Mouse (Mus musculus): ENCODE data around the gene Eif2d. TPM values are rescaled to one million over a fixed set of nuclear protein-coding genes. Genes with fewer than 3 reads are reported as not detected.

Gene Eif2d
- polyA plus RNA-seq (2014; fragmentation: Nextera tagmentation; extraction: Ambion mirVana) = 67.5 and 71.9 TPM in 2 replicates

DNA sequence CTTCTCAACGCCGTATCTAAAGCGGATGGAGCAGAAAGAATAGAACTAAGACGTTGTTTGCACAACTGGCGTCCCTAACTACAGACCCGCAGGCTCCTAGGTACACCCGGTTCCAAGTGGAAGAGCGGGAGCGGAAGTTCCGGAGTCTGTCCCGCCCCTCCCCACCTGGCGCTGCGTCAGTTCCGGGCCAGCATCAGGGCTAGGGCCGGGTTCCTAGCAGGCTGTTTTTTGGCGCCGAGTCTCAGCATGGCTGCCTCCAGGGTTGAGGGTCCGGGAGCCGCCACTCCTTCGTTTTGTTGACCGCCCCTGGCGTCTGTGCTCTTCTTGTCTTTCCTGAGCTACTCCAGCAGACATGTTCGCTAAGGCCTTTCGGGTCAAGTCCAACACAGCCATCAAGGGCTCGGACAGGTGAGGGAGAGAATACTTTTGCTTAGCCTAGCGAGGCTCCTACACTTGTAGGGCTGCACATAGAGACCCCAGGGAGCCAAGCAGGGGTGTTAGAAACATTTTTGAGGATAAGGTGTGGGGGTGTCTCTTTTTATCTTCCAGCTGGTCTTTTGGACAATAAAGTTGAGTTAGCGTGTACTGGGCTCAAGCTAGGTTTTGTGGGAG is at the start of gene Eif2d:
Gene Eif2d, plus strand, starts transcription at position 164 of the 612 bp plus-strand sequence.
- Histone ChIP-seq H3K9ac (replicated peaks; ENCODE audit: low read depth, low read length) (peak within 1 kb of the TSS; percentile 64), H3K27me3 (ENCODE audit: control insufficient read depth, insufficient read depth, low read length) (no peaks in the 10 kb centered on the region), H3K4me3 (ENCODE audit: low read depth, low read length) (peak within 1 kb of the TSS; percentile 84), H3K9me3 (ENCODE audit: control insufficient read depth, low read depth, low read length) (no peaks in the 10 kb centered on the region), H3K27ac (ENCODE audit: low read length) (peak within 1 kb of the TSS; percentile 55; the same call in 1 of the 2 replicates), H3K4me1 (ENCODE audit: control insufficient read depth, insufficient read depth, low read length) (peaks cover 6% of the 10 kb centered on the region), H3K36me3 (ENCODE audit: control insufficient read depth, insufficient read depth, low read length) (peaks cover 2% of the 10 kb centered on the region; the same call in 1 of the 2 replicates), H3K4me2 (replicated peaks; ENCODE audit: low read depth, low read length) (peak within 1 kb of the TSS; percentile 90)
- ATAC-seq (ENCODE audit: insufficient number of reproducible peaks, insufficient read depth, low FRiP score, low read depth) = peak; percentile 100
- under 1% methylated on average over 27 of the region's 27 CpGs for WGBS

DNA sequence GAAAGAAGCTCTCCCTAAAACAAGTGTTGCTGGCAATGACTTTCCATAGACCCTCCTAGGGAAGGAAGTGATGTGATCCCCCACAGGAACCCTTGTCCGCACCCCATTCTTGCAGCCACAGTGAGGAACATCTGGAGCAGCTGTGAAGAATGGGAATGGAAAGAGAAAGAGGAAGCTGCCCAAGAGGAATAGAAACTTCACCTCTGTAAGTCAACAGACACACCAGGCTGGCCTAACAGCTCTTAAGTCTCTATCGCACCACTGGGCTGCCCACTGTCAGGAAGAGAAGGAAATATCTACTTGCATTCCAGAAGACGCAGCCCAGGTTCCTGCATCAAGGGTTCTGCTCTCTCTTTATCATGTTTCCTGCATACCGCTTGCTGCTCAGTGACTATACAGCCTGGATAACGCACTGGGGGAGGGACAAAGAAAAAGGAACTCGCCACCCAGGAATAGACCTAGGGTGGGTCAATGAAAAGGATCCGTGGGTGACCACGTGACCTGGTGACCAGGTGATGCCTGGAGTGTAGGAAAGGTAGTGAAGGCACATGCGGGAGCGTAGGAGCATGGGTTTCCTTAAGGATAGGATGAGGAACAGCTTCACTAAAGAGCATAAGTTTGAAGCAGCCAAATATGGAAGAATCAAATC is 49.1 kb upstream of the Eif2d start:
- Histone ChIP-seq H3K36me3 (ENCODE audit: control insufficient read depth, insufficient read depth, low read length) (no peaks in the 10 kb centered on the region), H3K4me1 (ENCODE audit: control insufficient read depth, insufficient read depth, low read length) (peaks cover 11% of the 10 kb centered on the region; the same call in 1 of the 2 replicates), H3K9ac (replicated peaks; ENCODE audit: low read depth, low read length) (no peak overlapping the region), H3K4me2 (replicated peaks; ENCODE audit: low read depth, low read length) (no peak overlapping the region), H3K27ac (ENCODE audit: low read length) (no peak overlapping the region), H3K4me3 (ENCODE audit: low read depth, low read length) (no peak overlapping the region), H3K27me3 (ENCODE audit: control insufficient read depth, insufficient read depth, low read length) (no peaks in the 10 kb centered on the region), H3K9me3 (ENCODE audit: control insufficient read depth, low read depth, low read length) (no peaks in the 10 kb centered on the region)
- WGBS = 78% methylated on average over 10 of the region's 10 CpGs
- no peak for ATAC-seq (ENCODE audit: insufficient number of reproducible peaks, insufficient read depth, low FRiP score, low read depth)

DNA sequence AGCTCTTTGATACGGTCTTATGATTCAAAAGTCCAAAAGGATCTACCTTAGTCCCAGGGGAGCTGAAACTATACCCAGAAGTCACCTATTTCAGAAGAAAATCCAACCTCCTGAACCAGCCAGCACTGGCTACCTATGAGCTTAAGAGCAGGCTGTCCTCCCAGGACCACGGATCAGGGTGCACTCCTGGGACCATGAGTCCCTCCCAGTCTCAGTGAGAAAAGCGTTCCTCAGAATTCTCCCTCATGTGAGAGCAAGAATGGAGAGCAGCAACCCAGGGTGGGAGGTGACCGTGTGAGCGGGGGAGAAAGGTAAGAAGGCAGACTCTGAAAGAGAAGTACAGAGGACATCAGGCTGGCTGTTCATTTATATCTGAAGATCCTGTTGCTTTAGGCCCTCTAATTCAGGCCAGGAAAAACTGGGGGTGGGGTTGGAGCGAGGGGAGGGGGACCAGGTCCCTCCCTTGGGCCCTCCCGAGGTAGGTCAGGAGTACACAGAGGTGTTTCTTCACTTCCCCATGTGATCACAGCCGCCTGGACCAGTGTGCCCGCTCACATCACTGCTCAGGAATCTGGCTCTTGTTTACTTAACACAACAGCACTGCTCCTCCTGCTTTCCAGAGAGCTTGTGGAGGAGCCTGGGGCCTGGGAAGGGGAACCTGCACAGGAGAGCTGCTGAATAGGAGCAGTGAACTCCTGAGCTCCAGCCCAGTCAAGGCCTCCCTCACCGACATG is 45.2 kb upstream of the Eif2d start:
- Histone ChIP-seq H3K9ac (replicated peaks; ENCODE audit: low read depth, low read length) (no peak overlapping the region), H3K4me2 (replicated peaks; ENCODE audit: low read depth, low read length) (no peak overlapping the region), H3K36me3 (ENCODE audit: control insufficient read depth, insufficient read depth, low read length) (no peaks in the 10 kb centered on the region), H3K9me3 (ENCODE audit: control insufficient read depth, low read depth, low read length) (no peaks in the 10 kb centered on the region), H3K27ac (ENCODE audit: low read length) (peak overlapping the region; percentile 66), H3K4me3 (ENCODE audit: low read depth, low read length) (no peak overlapping the region), H3K4me1 (ENCODE audit: control insufficient read depth, insufficient read depth, low read length) (peaks cover 11% of the 10 kb centered on the region; the same call in 1 of the 2 replicates), H3K27me3 (ENCODE audit: control insufficient read depth, insufficient read depth, low read length) (no peaks in the 10 kb centered on the region)
- peak; percentile 91 for ATAC-seq (ENCODE audit: insufficient number of reproducible peaks, insufficient read depth, low FRiP score, low read depth)
- 27% methylated on average over 10 of the region's 10 CpGs for WGBS

DNA sequence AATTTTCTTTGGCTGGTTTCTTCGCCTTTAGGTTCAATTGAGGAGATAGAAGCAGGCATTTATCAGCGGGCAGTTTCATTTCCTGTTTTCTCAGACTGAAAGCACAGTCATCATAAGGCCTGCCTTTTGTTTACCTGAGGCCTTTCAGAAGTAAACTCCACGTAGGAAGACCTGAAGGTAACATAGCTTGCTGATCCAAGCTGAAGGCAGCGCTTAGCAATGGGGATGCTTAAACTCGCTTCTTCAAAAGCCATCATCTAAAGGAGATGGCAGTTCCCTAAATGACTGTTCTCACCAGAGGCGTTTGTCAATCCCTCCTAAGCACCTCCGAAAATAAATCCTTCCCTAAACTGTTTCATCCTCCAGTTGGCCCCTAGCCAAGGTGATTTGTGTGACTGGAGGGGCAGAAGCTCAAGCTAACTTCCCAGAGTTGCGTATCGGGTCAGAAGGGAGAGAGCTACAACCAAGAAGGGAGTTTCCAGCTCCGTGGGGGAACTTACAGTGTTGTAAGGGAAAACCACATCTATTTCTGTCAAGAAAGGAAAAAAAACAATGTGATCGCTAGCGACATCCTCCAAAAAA is 42.4 kb upstream of the Eif2d start:
- ATAC-seq (ENCODE audit: insufficient number of reproducible peaks, insufficient read depth, low FRiP score, low read depth) = no peak
- Histone ChIP-seq H3K27me3 (ENCODE audit: control insufficient read depth, insufficient read depth, low read length) (no peaks in the 10 kb centered on the region), H3K4me1 (ENCODE audit: control insufficient read depth, insufficient read depth, low read length) (peaks cover 11% of the 10 kb centered on the region; the same call in 1 of the 2 replicates), H3K27ac (ENCODE audit: low read length) (no peak overlapping the region), H3K9me3 (ENCODE audit: control insufficient read depth, low read depth, low read length) (no peaks in the 10 kb centered on the region), H3K36me3 (ENCODE audit: control insufficient read depth, insufficient read depth, low read length) (no peaks in the 10 kb centered on the region), H3K4me2 (replicated peaks; ENCODE audit: low read depth, low read length) (no peak overlapping the region), H3K9ac (replicated peaks; ENCODE audit: low read depth, low read length) (no peak overlapping the region), H3K4me3 (ENCODE audit: low read depth, low read length) (no peak overlapping the region)
- WGBS = 56% methylated on average over 12 of the region's 12 CpGs

DNA sequence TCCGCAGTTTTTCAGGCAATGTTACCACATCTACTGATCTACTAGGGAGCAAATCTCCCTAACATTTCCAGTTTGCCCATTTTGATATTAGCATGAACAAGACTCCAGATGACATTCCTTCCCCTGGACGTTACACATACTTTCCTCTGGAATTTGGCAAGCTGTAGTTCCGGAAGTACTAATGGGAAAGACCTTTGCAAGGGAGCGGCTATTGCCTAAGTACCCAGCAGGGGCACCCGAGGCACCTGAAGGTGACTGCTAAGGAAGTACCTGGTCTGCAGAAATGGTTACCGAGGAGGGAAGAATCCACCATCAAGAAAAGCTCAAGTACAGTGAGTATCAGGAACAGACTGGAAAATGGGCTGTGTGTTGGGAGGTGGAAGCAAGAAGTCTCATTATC is 40.4 kb upstream of the Eif2d start:
- no peak; the same call in 1 of the 2 replicates for ATAC-seq (ENCODE audit: insufficient number of reproducible peaks, insufficient read depth, low FRiP score, low read depth)

DNA sequence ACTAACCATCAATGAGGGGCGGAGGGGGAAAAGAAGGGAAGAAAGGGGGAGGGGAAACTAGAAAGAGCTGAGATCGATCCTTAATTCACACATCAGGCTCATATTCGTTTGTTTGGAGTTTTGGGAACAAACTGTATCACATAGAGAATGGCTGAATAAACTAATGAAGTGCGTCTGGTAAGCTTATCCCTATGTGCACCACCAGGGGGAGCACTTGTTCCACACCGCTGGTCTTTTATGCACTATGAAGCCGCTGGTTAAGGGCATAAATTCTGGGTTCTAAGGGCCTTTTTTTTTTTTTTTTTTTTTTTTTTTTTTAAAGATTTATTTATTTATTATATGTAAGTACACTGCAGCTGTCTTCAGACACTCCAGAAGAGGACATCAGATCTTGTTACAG is 37.0 kb upstream of the Eif2d start:
- no peaks in the 10 kb centered on the region for H3K36me3 ChIP-seq (ENCODE audit: control insufficient read depth, insufficient read depth, low read length)
- WGBS = 11% methylated on average over 6 of the region's 6 CpGs
- no peak overlapping the region for H3K9ac ChIP-seq (replicated peaks; ENCODE audit: low read depth, low read length)
- no peaks in the 10 kb centered on the region for H3K9me3 ChIP-seq (ENCODE audit: control insufficient read depth, low read depth, low read length)
- H3K27ac ChIP-seq (ENCODE audit: low read length) = no peak overlapping the region
- no peak overlapping the region for H3K4me2 ChIP-seq (replicated peaks; ENCODE audit: low read depth, low read length)
- ATAC-seq (ENCODE audit: insufficient number of reproducible peaks, insufficient read depth, low FRiP score, low read depth) = no peak
- no peaks in the 10 kb centered on the region for H3K27me3 ChIP-seq (ENCODE audit: control insufficient read depth, insufficient read depth, low read length)
- H3K4me1 ChIP-seq (ENCODE audit: control insufficient read depth, insufficient read depth, low read length) = no peaks in the 10 kb centered on the region
- H3K4me3 ChIP-seq (ENCODE audit: low read depth, low read length) = no peak overlapping the region

More for the DNA sequence above, 40.4 kb upstream of the Eif2d start:
- Histone ChIP-seq H3K4me3 (ENCODE audit: low read depth, low read length) (no peak overlapping the region), H3K4me1 (ENCODE audit: control insufficient read depth, insufficient read depth, low read length) (peaks cover 9% of the 10 kb centered on the region; the same call in 1 of the 2 replicates), H3K27ac (ENCODE audit: low read length) (no peak overlapping the region), H3K27me3 (ENCODE audit: control insufficient read depth, insufficient read depth, low read length) (no peaks in the 10 kb centered on the region), H3K4me2 (replicated peaks; ENCODE audit: low read depth, low read length) (no peak overlapping the region), H3K36me3 (ENCODE audit: control insufficient read depth, insufficient read depth, low read length) (no peaks in the 10 kb centered on the region), H3K9me3 (ENCODE audit: control insufficient read depth, low read depth, low read length) (no peaks in the 10 kb centered on the region), H3K9ac (replicated peaks; ENCODE audit: low read depth, low read length) (no peak overlapping the region)
- WGBS = 32% methylated on average over 6 of the region's 6 CpGs

DNA sequence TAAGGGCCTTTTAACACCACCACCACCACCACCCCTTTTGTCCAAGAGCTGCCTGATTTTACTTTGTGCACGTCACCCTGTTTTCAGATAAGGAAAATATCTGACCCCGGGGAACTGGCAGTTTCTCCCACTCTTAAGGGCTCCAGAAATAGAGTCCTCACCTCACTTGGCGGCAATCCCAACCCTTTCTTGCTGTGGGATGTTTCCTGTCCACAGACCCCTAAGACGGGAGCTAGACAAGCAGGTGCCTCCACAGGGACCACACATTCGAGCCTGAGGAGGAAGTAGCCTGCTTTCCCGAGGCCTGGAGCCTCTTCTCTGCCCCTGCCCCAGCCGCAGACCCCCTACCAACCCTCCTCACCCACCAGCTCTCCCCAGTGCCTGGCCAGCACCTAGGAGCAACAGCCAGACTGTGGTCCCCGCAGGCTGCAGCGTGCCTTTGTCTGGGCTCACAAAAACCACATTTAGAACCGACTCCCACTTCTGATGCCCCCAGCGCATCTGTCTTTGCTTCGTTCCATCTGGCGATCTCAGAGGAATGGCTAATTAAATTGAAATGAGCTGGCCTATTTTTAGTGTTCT is 36.5 kb upstream of the Eif2d start:
- ATAC-seq (ENCODE audit: insufficient number of reproducible peaks, insufficient read depth, low FRiP score, low read depth) = no peak; the same call in 1 of the 2 replicates
- WGBS = 69% methylated on average over 13 of the region's 13 CpGs
- Histone ChIP-seq H3K4me3 (ENCODE audit: low read depth, low read length) (no peak overlapping the region), H3K27me3 (ENCODE audit: control insufficient read depth, insufficient read depth, low read length) (no peaks in the 10 kb centered on the region), H3K27ac (ENCODE audit: low read length) (no peak overlapping the region), H3K4me2 (replicated peaks; ENCODE audit: low read depth, low read length) (no peak overlapping the region), H3K4me1 (ENCODE audit: control insufficient read depth, insufficient read depth, low read length) (no peaks in the 10 kb centered on the region), H3K36me3 (ENCODE audit: control insufficient read depth, insufficient read depth, low read length) (no peaks in the 10 kb centered on the region), H3K9me3 (ENCODE audit: control insufficient read depth, low read depth, low read length) (no peaks in the 10 kb centered on the region), H3K9ac (replicated peaks; ENCODE audit: low read depth, low read length) (no peak overlapping the region)

DNA sequence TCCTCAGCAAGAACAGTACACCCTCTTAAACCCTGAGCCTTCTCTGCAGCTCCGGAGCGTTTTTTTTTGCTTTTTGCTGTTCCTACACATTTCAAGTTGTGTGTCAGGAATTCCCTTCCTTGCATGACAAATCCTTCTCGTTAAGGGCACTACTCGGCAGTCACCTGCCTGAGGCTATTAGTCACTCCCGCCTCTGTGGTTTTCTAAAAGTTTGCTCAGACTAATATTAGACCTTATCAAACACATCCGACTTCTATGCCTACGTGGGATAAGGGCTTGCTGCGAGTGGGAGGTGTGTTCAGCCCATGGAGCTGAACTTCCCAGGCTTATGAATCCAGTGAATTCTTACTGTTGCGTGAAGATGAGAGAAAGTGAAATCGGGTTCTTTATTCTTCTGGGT is 34.5 kb upstream of the Eif2d start:
- Histone ChIP-seq H3K4me2 (replicated peaks; ENCODE audit: low read depth, low read length) (no peak overlapping the region), H3K9ac (replicated peaks; ENCODE audit: low read depth, low read length) (no peak overlapping the region), H3K9me3 (ENCODE audit: control insufficient read depth, low read depth, low read length) (no peaks in the 10 kb centered on the region), H3K4me1 (ENCODE audit: control insufficient read depth, insufficient read depth, low read length) (no peaks in the 10 kb centered on the region), H3K27me3 (ENCODE audit: control insufficient read depth, insufficient read depth, low read length) (no peaks in the 10 kb centered on the region), H3K4me3 (ENCODE audit: low read depth, low read length) (no peak overlapping the region), H3K27ac (ENCODE audit: low read length) (no peak overlapping the region), H3K36me3 (ENCODE audit: control insufficient read depth, insufficient read depth, low read length) (no peaks in the 10 kb centered on the region)
- no peak for ATAC-seq (ENCODE audit: insufficient number of reproducible peaks, insufficient read depth, low FRiP score, low read depth)
- WGBS = 49% methylated on average over 10 of the region's 10 CpGs
